Mouse (Mus musculus) right cerebral cortex, postnatal 25 days (tissue): ENCODE data around the gene Frrs1.
"Not testable (repeated sequence)": the region's sequence is repeated elsewhere in the genome, so short reads cannot be mapped to it uniquely, and the experiment has no call there.

Source experiments
- DNase-seq: peaks from one replicate; pipeline ENCODE4 v3.0.0; 2022

The Frrs1 gene

GRCm38 (mm10) chr3:116858941-116859685 lies at the start of gene Frrs1:
Frrs1 (plus strand) TSS chr3:116859464.
- no peak for DNase-seq

- not testable (repeated sequence) for DNase-seq
Observed at GRCm38 (mm10) chr3:116810351-116810750, 48.9 kb upstream of the Frrs1 start.

- DNase-seq, result no peak
Observed at GRCm38 (mm10) chr3:116812946-116813345, 46.3 kb upstream of the Frrs1 start.

- no peak for DNase-seq
Observed at GRCm38 (mm10) chr3:116815305-116815797, 43.9 kb upstream of the Frrs1 start.

- no peak for DNase-seq
Observed at GRCm38 (mm10) chr3:116815916-116816315, 43.3 kb upstream of the Frrs1 start.

GRCm38 (mm10) chr3:116816674-116817215 lies 42.5 kb upstream of the Frrs1 start:
- no peak for DNase-seq

- no peak for DNase-seq
Observed at GRCm38 (mm10) chr3:116817231-116817630, 42.0 kb upstream of the Frrs1 start.

- DNase-seq, result no peak
Observed at GRCm38 (mm10) chr3:116826471-116827215, 32.6 kb upstream of the Frrs1 start.

GRCm38 (mm10) chr3:116829274-116829920 lies 29.9 kb upstream of the Frrs1 start:
- no peak for DNase-seq

GRCm38 (mm10) chr3:116831324-116831723 lies 27.9 kb upstream of the Frrs1 start:
- no peak for DNase-seq

GRCm38 (mm10) chr3:116832526-116833310 lies 26.5 kb upstream of the Frrs1 start:
- DNase-seq, result no peak

- DNase-seq, result no peak
Observed at GRCm38 (mm10) chr3:116833491-116833890, 25.8 kb upstream of the Frrs1 start.

GRCm38 (mm10) chr3:116834241-116834640 lies 25.0 kb upstream of the Frrs1 start:
- DNase-seq, result no peak

- DNase-seq, result no peak
Observed at GRCm38 (mm10) chr3:116835350-116835749, 23.9 kb upstream of the Frrs1 start.

GRCm38 (mm10) chr3:116835770-116836680 lies 23.2 kb upstream of the Frrs1 start:
- DNase-seq, result peak; percentile 73

GRCm38 (mm10) chr3:116836681-116837475 lies 22.4 kb upstream of the Frrs1 start:
- DNase-seq, result no peak

- DNase-seq, result no peak
Observed at GRCm38 (mm10) chr3:116841311-116841710, 18.0 kb upstream of the Frrs1 start.

GRCm38 (mm10) chr3:116844880-116845579 lies 14.2 kb upstream of the Frrs1 start:
- DNase-seq, result no peak

GRCm38 (mm10) chr3:116846084-116846483 lies 13.2 kb upstream of the Frrs1 start:
- DNase-seq, result no peak

- DNase-seq, result no peak
Observed at GRCm38 (mm10) chr3:116848099-116848498, 11.2 kb upstream of the Frrs1 start.
